Mouse (Mus musculus) embryonic facial prominence, embryonic 12.5 days (tissue): ENCODE data around the gene Pdzd3. TPM values are rescaled to one million over a fixed set of nuclear protein-coding genes. Genes with fewer than 3 reads are reported as not detected.
A peak's percentile ranks its signal among the peaks of the same experiment; 100 is the strongest.

ENCODE experiments used
- ATAC-seq: fragments of 200-750 bp; cut with Nextera tagmentation; 2 replicates; pipeline ENCODE4 v1.8.0; 2017; ENCODE audit not compliant: insufficient number of reproducible peaks, insufficient read depth, low FRiP score, low TSS enrichment
- H3K27ac ChIP-seq: fragments of 300-500 bp; sonication (generic); 2 replicates; pipeline ENCODE4 v1.5.1; 2016; ENCODE audit warnings: mild to moderate bottlenecking
- H3K27me3 ChIP-seq: fragments of 300-500 bp; sonication (generic); 2 replicates; pipeline ENCODE4 v1.6.1; 2016; ENCODE audit warnings: mild to moderate bottlenecking, moderate library complexity
- H3K36me3 ChIP-seq: fragments of 300-500 bp; sonication (generic); 2 replicates; pipeline ENCODE4 v1.6.1; 2016; ENCODE audit warnings: mild to moderate bottlenecking
- H3K4me1 ChIP-seq: fragments of 300-500 bp; sonication (generic); 2 replicates; pipeline ENCODE4 v1.6.1; 2016
- H3K4me2 ChIP-seq: fragments of 300-500 bp; sonication (generic); replicated peaks from 2 replicates; pipeline ENCODE4 v1.6.1; 2016; ENCODE audit warnings: mild to moderate bottlenecking, moderate library complexity
- H3K4me3 ChIP-seq: fragments of 300-500 bp; sonication (generic); 2 replicates; pipeline ENCODE4 v1.5.1; 2016; ENCODE audit warnings: mild to moderate bottlenecking
- H3K9ac ChIP-seq: fragments of 300-500 bp; sonication (generic); 2 replicates; pipeline ENCODE4 v1.6.1; 2016; ENCODE audit warnings: mild to moderate bottlenecking, moderate library complexity
- H3K9me3 ChIP-seq: fragments of 300-500 bp; sonication (generic); 2 replicates; pipeline ENCODE4 v1.6.1; 2016; ENCODE audit warnings: mild to moderate bottlenecking, moderate library complexity
- WGBS: fragments of 180-500 bp; shearing (Covaris S2); methylation state at CpG from one replicate; pipeline ENCODE4 v1.1.7; 2016; 5-methylcytosine and 5-hydroxymethylcytosine counted together
- polyA plus RNA-seq: library from polyadenylated mRNA; unstranded; fragments of >200 nt; fragmentation: Nextera tagmentation; extraction: Ambion mirVana; gene quantifications from 2 replicates; pipeline ENCODE4 v1.2.1, GENCODE M21; 2016

The Pdzd3 gene
- polyA plus RNA-seq, 1 experiment from 2014 or later: 0.12 TPM

GRCm38 (mm10) chr9:44233802-44234478 lies 17.3 kb downstream of the Pdzd3 start, which contains the start of gene Cbl:
TSS of gene Cbl (minus strand) at chr9:44234049.
- peak within 1 kb of the TSS; percentile 78 for H3K9ac ChIP-seq
- peak; percentile 90 for ATAC-seq
- 0% methylated on average over 39 of the region's 76 CpGs for WGBS

DNA sequence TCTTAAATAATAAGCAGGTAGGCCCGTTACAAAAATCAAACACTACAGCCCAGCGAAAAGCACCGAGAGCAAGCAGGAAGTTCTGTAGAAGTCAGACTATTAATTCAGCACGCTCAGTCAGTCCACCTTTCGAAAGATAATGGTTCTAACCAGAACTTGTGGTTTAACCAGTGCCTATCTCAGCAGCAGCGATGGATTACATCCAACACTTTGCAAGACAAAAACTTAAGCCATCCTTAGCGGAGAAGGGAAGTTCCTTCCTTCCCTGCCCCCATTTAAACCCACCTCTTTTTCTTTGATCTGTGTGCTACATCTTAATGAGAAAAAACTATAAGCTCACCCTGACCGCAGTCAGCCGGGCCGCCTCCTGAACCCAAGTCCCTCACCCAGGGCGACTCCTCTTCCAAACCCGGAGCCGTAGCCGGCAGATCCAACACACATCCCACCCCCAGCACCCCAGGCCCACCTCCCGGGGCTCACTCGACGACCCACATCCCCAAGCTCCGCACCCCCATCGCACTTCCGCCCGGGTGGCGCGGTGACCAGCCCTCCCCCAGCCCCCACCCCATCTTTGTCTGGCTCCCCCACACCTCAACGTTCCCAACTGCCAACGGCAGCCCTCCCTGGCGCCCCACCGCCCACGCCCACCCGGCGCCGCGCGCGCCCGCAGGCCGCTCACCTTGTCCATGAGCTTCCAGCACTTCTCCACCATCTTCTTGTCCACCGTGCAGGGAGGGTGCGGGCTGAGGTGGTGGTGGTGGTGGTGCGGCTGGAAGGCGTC lies 18.1 kb downstream of the Pdzd3 start:
- ATAC-seq: peak; percentile 80

More at GRCm38 (mm10) chr9:44233802-44234478, 17.3 kb downstream of the Pdzd3 start, which contains the start of gene Cbl:
- peak within 1 kb of the TSS; percentile 96 for H3K27ac ChIP-seq
- H3K36me3 ChIP-seq: no peaks in the 10 kb centered on the region
- H3K9me3 ChIP-seq: no peaks in the 10 kb centered on the region
- H3K4me3 ChIP-seq: peak within 1 kb of the TSS; percentile 78
- peak within 1 kb of the TSS; percentile 60 for H3K4me2 ChIP-seq
- no peaks in the 10 kb centered on the region for H3K27me3 ChIP-seq
- peaks cover 11% of the 10 kb centered on the region for H3K4me1 ChIP-seq

GRCm38 (mm10) chr9:44231609-44232008 lies 19.7 kb downstream of the Pdzd3 start:
- Histone ChIP-seq H3K9ac (no peak overlapping the region), H3K36me3 (peaks cover 7% of the 10 kb centered on the region; the same call in 1 of the 2 replicates), H3K4me3 (no peak overlapping the region), H3K4me2 (peak overlapping the region; percentile 60), H3K27me3 (no peaks in the 10 kb centered on the region), H3K27ac (no peak overlapping the region), H3K4me1 (peaks cover 11% of the 10 kb centered on the region), H3K9me3 (no peaks in the 10 kb centered on the region)
- ATAC-seq: no peak

More for the DNA sequence above, 18.1 kb downstream of the Pdzd3 start:
- Histone ChIP-seq H3K36me3 (no peaks in the 10 kb centered on the region), H3K4me3 (peak overlapping the region; percentile 78), H3K9ac (peak overlapping the region; percentile 78), H3K4me2 (peak overlapping the region; percentile 60), H3K9me3 (no peaks in the 10 kb centered on the region), H3K27ac (peak overlapping the region; percentile 96), H3K27me3 (no peaks in the 10 kb centered on the region), H3K4me1 (peaks cover 11% of the 10 kb centered on the region)
- WGBS: under 1% methylated on average over 38 of the region's 40 CpGs

- Histone ChIP-seq H3K4me2 (no peak overlapping the region), H3K27me3 (no peaks in the 10 kb centered on the region), H3K4me3 (no peak overlapping the region), H3K36me3 (peaks cover 7% of the 10 kb centered on the region; the same call in 1 of the 2 replicates), H3K4me1 (no peaks in the 10 kb centered on the region), H3K9me3 (no peaks in the 10 kb centered on the region), H3K9ac (no peak overlapping the region), H3K27ac (no peak overlapping the region)
- no peak for ATAC-seq
- WGBS: 77% methylated on average over 6 of the region's 6 CpGs
Observed at GRCm38 (mm10) chr9:44225993-44226392, 25.3 kb downstream of the Pdzd3 start.

DNA sequence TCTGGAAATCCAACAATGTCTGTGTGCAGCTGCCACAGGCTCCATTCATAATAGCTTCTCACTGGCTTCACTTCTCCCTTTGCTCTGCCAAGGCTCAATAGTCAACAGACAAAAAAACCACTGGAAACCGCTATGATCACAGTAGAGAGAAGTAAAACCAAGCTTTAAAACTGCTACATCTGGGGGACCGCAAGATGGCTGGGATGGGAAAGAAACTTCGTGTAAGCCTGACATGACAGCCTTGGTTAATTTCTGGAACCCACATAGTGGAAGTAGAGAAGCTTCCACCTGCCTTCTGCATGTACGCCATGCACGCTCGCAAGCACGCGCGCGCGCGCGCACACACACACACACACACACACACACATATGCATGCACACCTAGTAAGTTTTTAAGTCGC lies 37.7 kb downstream of the Pdzd3 start:
- peaks cover 9% of the 10 kb centered on the region for H3K36me3 ChIP-seq
- no peak for ATAC-seq
- WGBS: 99% methylated on average over 14 of the region's 14 CpGs

DNA sequence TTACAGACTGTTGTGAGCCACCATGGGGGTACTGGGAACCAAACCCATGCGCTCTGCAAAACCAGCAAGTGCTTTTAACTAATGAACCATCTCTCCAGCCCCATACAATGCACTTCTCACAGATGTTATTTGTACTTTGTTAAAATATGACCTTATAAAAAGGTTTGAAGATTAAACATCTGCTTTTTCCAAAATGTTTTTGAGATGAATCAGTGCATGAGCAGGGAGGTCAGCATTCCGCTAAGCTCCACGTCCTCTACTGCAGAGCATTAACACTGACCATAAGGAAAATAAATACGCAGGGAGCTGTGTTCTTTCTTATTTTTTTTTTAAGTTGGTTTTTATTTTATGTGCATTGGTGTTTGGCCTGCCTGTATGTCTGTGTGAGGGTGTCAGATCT lies 38.9 kb downstream of the Pdzd3 start:
- H3K4me2 ChIP-seq: no peak overlapping the region
- H3K9me3 ChIP-seq: no peaks in the 10 kb centered on the region
- H3K27me3 ChIP-seq: no peaks in the 10 kb centered on the region
- ATAC-seq: no peak
- no peak overlapping the region for H3K9ac ChIP-seq
- no peaks in the 10 kb centered on the region for H3K4me1 ChIP-seq
- no peak overlapping the region for H3K4me3 ChIP-seq
- H3K27ac ChIP-seq: no peak overlapping the region
- peaks cover 9% of the 10 kb centered on the region for H3K36me3 ChIP-seq
- WGBS: 96% methylated on average over 4 of the region's 4 CpGs

More for the DNA sequence above, 37.7 kb downstream of the Pdzd3 start:
- Histone ChIP-seq H3K9ac (no peak overlapping the region), H3K9me3 (no peaks in the 10 kb centered on the region), H3K4me3 (no peak overlapping the region), H3K4me2 (no peak overlapping the region), H3K27ac (no peak overlapping the region), H3K27me3 (no peaks in the 10 kb centered on the region), H3K4me1 (no peaks in the 10 kb centered on the region)

DNA sequence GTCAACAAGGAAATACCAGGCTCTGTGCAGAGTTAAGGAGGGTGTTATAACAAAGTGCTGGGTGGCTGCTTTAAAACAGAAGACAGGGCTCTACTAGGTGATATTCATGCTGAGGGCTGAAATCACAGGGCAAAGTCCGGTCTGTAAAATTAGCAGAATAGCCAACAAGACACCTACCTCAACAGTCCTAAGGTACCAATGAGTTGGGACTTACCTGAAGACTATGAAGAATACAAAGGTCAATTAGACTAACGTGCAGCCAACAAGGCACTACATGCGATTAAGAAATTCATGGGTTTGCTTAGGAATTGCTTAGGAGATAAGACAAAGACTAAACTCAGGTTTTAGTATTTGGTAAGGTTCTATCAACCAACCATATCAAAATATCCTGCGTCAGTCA lies 41.9 kb downstream of the Pdzd3 start:
- Histone ChIP-seq H3K27me3 (no peaks in the 10 kb centered on the region), H3K9ac (no peak overlapping the region), H3K4me1 (no peaks in the 10 kb centered on the region), H3K36me3 (peaks cover 9% of the 10 kb centered on the region), H3K4me3 (no peak overlapping the region), H3K9me3 (no peaks in the 10 kb centered on the region), H3K27ac (no peak overlapping the region), H3K4me2 (no peak overlapping the region)
- WGBS: 95% methylated on average over 4 of the region's 4 CpGs
- ATAC-seq: no peak

- Histone ChIP-seq H3K9ac (no peak overlapping the region), H3K4me3 (no peak overlapping the region), H3K27me3 (no peaks in the 10 kb centered on the region), H3K9me3 (no peaks in the 10 kb centered on the region), H3K27ac (no peak overlapping the region), H3K4me1 (no peaks in the 10 kb centered on the region), H3K4me2 (no peak overlapping the region), H3K36me3 (peaks cover 9% of the 10 kb centered on the region)
- ATAC-seq: no peak
- WGBS: 92% methylated on average over 2 of the region's 2 CpGs
Observed at GRCm38 (mm10) chr9:44207840-44208239, 43.4 kb downstream of the Pdzd3 start.

GRCm38 (mm10) chr9:44200458-44200857 lies 50.8 kb downstream of the Pdzd3 start:
- Histone ChIP-seq H3K9me3 (no peaks in the 10 kb centered on the region), H3K4me3 (no peak overlapping the region), H3K9ac (no peak overlapping the region), H3K27ac (no peak overlapping the region), H3K27me3 (no peaks in the 10 kb centered on the region), H3K36me3 (peaks cover 28% of the 10 kb centered on the region), H3K4me2 (no peak overlapping the region), H3K4me1 (no peaks in the 10 kb centered on the region)
- no peak for ATAC-seq
- WGBS: 81% methylated on average over 3 of the region's 3 CpGs

- Histone ChIP-seq H3K4me2 (no peak overlapping the region), H3K36me3 (peaks cover 28% of the 10 kb centered on the region), H3K9me3 (no peaks in the 10 kb centered on the region), H3K4me1 (no peaks in the 10 kb centered on the region), H3K27ac (no peak overlapping the region), H3K9ac (no peak overlapping the region), H3K27me3 (no peaks in the 10 kb centered on the region), H3K4me3 (no peak overlapping the region)
- no peak for ATAC-seq
Observed at GRCm38 (mm10) chr9:44199580-44199979, 51.7 kb downstream of the Pdzd3 start.

DNA sequence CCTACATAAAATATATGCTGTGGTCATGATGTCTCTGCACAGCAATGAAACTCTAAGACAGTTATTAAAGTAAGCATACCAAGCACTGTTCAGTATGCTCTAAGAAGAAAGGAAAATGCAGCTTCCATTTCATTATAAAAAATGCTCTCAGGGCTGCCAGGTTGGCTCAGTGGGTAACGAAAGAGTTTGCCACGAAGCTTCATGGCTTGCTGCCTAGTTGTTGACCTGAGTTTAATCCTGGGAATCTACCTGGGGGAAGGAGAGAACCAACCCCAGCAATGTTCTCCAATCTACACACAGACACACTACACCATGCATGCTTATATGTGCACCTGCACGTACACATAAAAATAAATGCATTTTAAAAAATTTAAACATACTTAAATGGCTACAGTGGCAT lies 52.1 kb downstream of the Pdzd3 start:
- Histone ChIP-seq H3K4me3 (no peak overlapping the region), H3K9ac (no peak overlapping the region), H3K4me1 (no peaks in the 10 kb centered on the region), H3K9me3 (no peaks in the 10 kb centered on the region), H3K36me3 (peaks cover 28% of the 10 kb centered on the region), H3K4me2 (no peak overlapping the region), H3K27me3 (no peaks in the 10 kb centered on the region), H3K27ac (no peak overlapping the region)
- WGBS: 94% methylated on average over 3 of the region's 3 CpGs
- ATAC-seq: no peak
